Mouse (Mus musculus) CH12.LX (cell line): ENCODE results near the gene Ank2. TPM values are rescaled to one million over a fixed set of nuclear protein-coding genes. Genes with fewer than 3 reads are reported as not detected.
A peak's percentile ranks its signal among the peaks of the same experiment; 100 is the strongest.

Source experiments
- DNase-seq: peaks from one replicate; pipeline ENCODE4 v3.0.0-alpha.2; 2013; ENCODE audit errors: extremely low read depth
- H3K27ac ChIP-seq: 2 replicates; pipeline ENCODE4 v1.5.1; 2012; ENCODE audit warnings: low read depth, mild to moderate bottlenecking, control low read depth, moderate library complexity; ENCODE audit not compliant: insufficient read depth
- H3K27me3 ChIP-seq: replicated peaks from 2 replicates; pipeline ENCODE3; 2012; ENCODE audit warnings: inconsistent platforms
- H3K36me3 ChIP-seq, 2 experiments: replicated peaks in 1 of 2; 2 replicates each; pipeline versions ENCODE3 to v1.6.1; 2012; ENCODE audit warnings: inconsistent platforms in 1 of 2, low read length in 1 of 2, mild to moderate bottlenecking in 1 of 2, mixed read lengths in 1 of 2, moderate library complexity in 1 of 2; ENCODE audit not compliant: control insufficient read depth in 1 of 2, insufficient read depth in 1 of 2
- H3K4me1 ChIP-seq, 2 experiments: 2 replicates each; pipeline ENCODE4 v1.6.1; 2012; ENCODE audit warnings: inconsistent platforms in 1 of 2, moderate library complexity in 1 of 2; ENCODE audit not compliant: insufficient read depth in 2 of 2, control insufficient read depth in 1 of 2
- H3K4me2 ChIP-seq: 2 replicates; pipeline ENCODE4 v1.6.1; 2012; ENCODE audit warnings: low read depth, mild to moderate bottlenecking, control low read depth; ENCODE audit not compliant: poor library complexity, insufficient read depth, severe bottlenecking
- H3K4me3 ChIP-seq, 3 experiments: fragments of 150-350 bp in 1 of 3; sonication (generic) in 1 of 3; replicated peaks in 1 of 3; 2 replicates each; pipeline versions ENCODE3 to v1.5.1; 2011 to 2012; ENCODE audit warnings: low read depth in 2 of 3, low read length in 2 of 3, mild to moderate bottlenecking in 2 of 3, moderate library complexity in 2 of 3, control low read depth in 1 of 3, improper control_type of control experiment in 1 of 3, inconsistent platforms in 1 of 3, mixed read lengths in 1 of 3; ENCODE audit not compliant: poor library complexity in 1 of 3
- H3K79me2 ChIP-seq: replicated peaks from 2 replicates; pipeline ENCODE4 v1.6.1; 2012; ENCODE audit warnings: mild to moderate bottlenecking, moderate library complexity; ENCODE audit not compliant: control insufficient read depth, poor library complexity, insufficient read depth, severe bottlenecking; ENCODE audit errors: extremely low read depth
- H3K9ac ChIP-seq: 2 replicates; pipeline ENCODE4 v1.6.1; 2012; ENCODE audit warnings: low read depth, mild to moderate bottlenecking, control low read depth, moderate library complexity; ENCODE audit not compliant: insufficient read depth
- H3K9me3 ChIP-seq: replicated peaks from 2 replicates; pipeline ENCODE3; 2012; ENCODE audit warnings: low read length, inconsistent platforms, mixed read lengths
- CTCF ChIP-seq, 2 experiments: IDR thresholded peaks in 1 of 2; conservative IDR thresholded peaks in 1 of 2; 2 replicates each; pipeline ENCODE4 v1.5.1; 2011 to 2012; ENCODE audit warnings: low read depth in 2 of 2, low read length in 2 of 2, improper control_type of control experiment in 1 of 2, inconsistent platforms in 1 of 2, mild to moderate bottlenecking in 1 of 2, moderate library complexity in 1 of 2
- EP300 ChIP-seq: IDR thresholded peaks from 2 replicates; pipeline ENCODE4 v1.6.1; 2011; ENCODE audit warnings: low read length, improper control_type of control experiment
- GABPA ChIP-seq: IDR thresholded peaks from 2 replicates; pipeline ENCODE4 v1.6.1; 2012; ENCODE audit warnings: low read depth, low read length, improper control_type of control experiment, inconsistent platforms; ENCODE audit not compliant: insufficient replicate concordance
- IRF4 ChIP-seq: IDR thresholded peaks from 2 replicates; pipeline ENCODE4 v1.6.1; 2014; ENCODE audit warnings: low read depth, mild to moderate bottlenecking, inconsistent platforms, low read length, improper control_type of control experiment
- JUND ChIP-seq: conservative IDR thresholded peaks from 2 replicates; pipeline ENCODE4 v1.6.1; 2011; ENCODE audit warnings: low read depth, low read length, improper control_type of control experiment
- MAFK ChIP-seq: IDR thresholded peaks from 2 replicates; pipeline ENCODE4 v1.6.1; 2011; ENCODE audit warnings: low read length, improper control_type of control experiment; ENCODE audit not compliant: insufficient replicate concordance
- MAX ChIP-seq: IDR thresholded peaks from 2 replicates; pipeline ENCODE4 v1.6.1; 2011; ENCODE audit warnings: low read length, improper control_type of control experiment
- MXI1 ChIP-seq: IDR thresholded peaks from 2 replicates; pipeline ENCODE4 v1.6.1; 2011; ENCODE audit warnings: mild to moderate bottlenecking, low read depth, low read length, improper control_type of control experiment
- MYC ChIP-seq: IDR thresholded peaks from 2 replicates; pipeline ENCODE4 v1.6.1; 2011; ENCODE audit warnings: low read depth, mild to moderate bottlenecking, improper control_type of control experiment, low read length
- NRF1 ChIP-seq: IDR thresholded peaks from 2 replicates; pipeline ENCODE4 v1.6.1; 2014; ENCODE audit warnings: low read depth, mild to moderate bottlenecking, inconsistent platforms, low read length, improper control_type of control experiment, moderate library complexity
- RCOR1 ChIP-seq: conservative IDR thresholded peaks from 2 replicates; pipeline ENCODE4 v1.6.1; 2012; ENCODE audit warnings: low read depth, mild to moderate bottlenecking, inconsistent platforms, low read length, improper control_type of control experiment
- SIN3A ChIP-seq: IDR thresholded peaks from 2 replicates; pipeline ENCODE4 v1.6.1; 2012; ENCODE audit warnings: low read length, improper control_type of control experiment, inconsistent platforms
- TBP ChIP-seq: conservative IDR thresholded peaks from 2 replicates; pipeline ENCODE4 v1.6.1; 2011; ENCODE audit warnings: low read depth, low read length, improper control_type of control experiment
- TCF12 ChIP-seq: IDR thresholded peaks from 2 replicates; pipeline ENCODE4 v1.6.1; 2014; ENCODE audit warnings: low read depth, mild to moderate bottlenecking, inconsistent platforms, low read length, improper control_type of control experiment
- ZKSCAN1 ChIP-seq: IDR thresholded peaks from 2 replicates; pipeline ENCODE4 v1.6.1; 2012; ENCODE audit warnings: low read depth, inconsistent platforms, low read length, improper control_type of control experiment, borderline replicate concordance
- ZMIZ1 ChIP-seq: IDR thresholded peaks from 2 replicates; pipeline ENCODE4 v1.6.1; 2012; ENCODE audit warnings: low read depth, mild to moderate bottlenecking, inconsistent platforms, low read length, improper control_type of control experiment
- dilution Hi-C: fragments of 300-500 bp; cut with MboI; formaldehyde crosslinking; loops from 2 replicates; pipeline ENCODE4 v1.14.3; 2020; ENCODE audit warnings: low sequenced_read_pairs; ENCODE audit not compliant: extremely low pct_unique_long_range_greater_than_20kb, extremely low pct_ligation_motif_present
- in situ Hi-C: fragments of 300-500 bp; cut with MboI; formaldehyde crosslinking; loops from 3 replicates; pipeline ENCODE4 v1.14.3; 2019; ENCODE audit warnings: low sequenced_read_pairs, low pct_ligation_motif_present, low pct_unique_long_range_greater_than_20kb, mixed read lengths
- polyA plus RNA-seq: library from polyadenylated mRNA; unstranded; fragments of >175 nt; gene quantifications from 2 replicates; pipeline ENCODE4 v1.2.1, GENCODE M21; 2012; ENCODE audit warnings: low read depth; ENCODE audit not compliant: insufficient read length
- total RNA-seq, 2 experiments: library from RNA; depleted of rRNA; stranded (reverse); fragments of 300-350 nt in 1 of 2; fragments of >200 nt in 1 of 2; gene quantifications; 2 replicates each; pipeline ENCODE4 v1.2.3; 2012 to 2014

The Ank2 gene
- total and polyA plus RNA-seq, 3 experiments = 3.9 to 20.9 (median 12.2) TPM

DNA sequence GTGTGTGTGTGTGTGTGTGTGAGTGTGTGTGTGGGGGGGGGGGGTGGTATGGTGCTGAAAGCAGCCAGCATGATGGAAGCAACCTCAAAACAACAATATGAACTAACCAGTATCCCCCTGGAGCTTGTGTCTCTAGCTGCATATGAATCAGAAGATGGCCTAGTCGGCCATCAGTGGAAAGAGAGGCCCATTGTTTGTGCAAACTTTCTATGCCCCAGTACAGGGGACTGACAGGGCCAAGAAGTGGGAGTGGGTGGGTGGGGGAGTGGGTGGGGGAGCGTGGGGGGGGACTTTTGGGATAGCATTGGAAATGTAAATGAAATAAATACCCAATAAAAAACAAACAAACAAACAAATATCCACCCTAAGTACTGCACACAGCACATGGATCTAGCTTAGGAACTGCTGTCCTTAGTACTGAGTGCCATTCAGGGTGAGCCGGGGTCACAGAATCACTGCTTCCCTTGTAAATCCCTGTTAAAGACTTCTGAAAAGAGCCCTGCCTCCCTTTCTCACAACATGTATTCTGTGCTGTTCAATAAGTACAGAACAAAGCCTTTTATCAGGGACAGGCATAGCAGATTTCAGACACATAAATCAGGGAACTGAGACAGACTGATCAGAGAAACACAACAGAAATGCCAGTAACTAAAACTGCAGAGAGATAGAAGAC lies 412.2 kb downstream of the Ank2 start:
- Histone ChIP-seq H3K4me3 (no peak overlapping the region), H3K27ac (no peak overlapping the region), H3K36me3 (no peaks in the 10 kb centered on the region), H3K9ac (no peak overlapping the region), H3K9me3 (no peaks in the 10 kb centered on the region), H3K4me1 (no peaks in the 10 kb centered on the region), H3K79me2 (no peaks in the 10 kb centered on the region), H3K27me3 (no peaks in the 10 kb centered on the region), H3K4me2 (no peak overlapping the region)
- TF ChIP-seq NRF1 = no peak
- TF ChIP-seq SIN3A = no peak
- TF ChIP-seq EP300 = no peak
- no peak for TF ChIP-seq MAFK
- no peak for TF ChIP-seq TBP
- no peak for TF ChIP-seq RCOR1
- no peak for TF ChIP-seq JUND
- no peak for TF ChIP-seq CTCF (conservative IDR thresholded peaks at IDR 0.05 in 1 of 2, IDR thresholded peaks at IDR 0.05 in 1 of 2; ENCODE audit: low read depth in 2 of 2, low read length in 2 of 2)
- no peak for TF ChIP-seq GABPA
- no peak for TF ChIP-seq MYC
- no peak for TF ChIP-seq MXI1
- TF ChIP-seq MAX = no peak
- TF ChIP-seq ZKSCAN1 = no peak
- no peak for TF ChIP-seq TCF12
- in situ Hi-C loops = no loop called here
- dilution Hi-C loops = no loop called here
- no peak for DNase-seq

DNA sequence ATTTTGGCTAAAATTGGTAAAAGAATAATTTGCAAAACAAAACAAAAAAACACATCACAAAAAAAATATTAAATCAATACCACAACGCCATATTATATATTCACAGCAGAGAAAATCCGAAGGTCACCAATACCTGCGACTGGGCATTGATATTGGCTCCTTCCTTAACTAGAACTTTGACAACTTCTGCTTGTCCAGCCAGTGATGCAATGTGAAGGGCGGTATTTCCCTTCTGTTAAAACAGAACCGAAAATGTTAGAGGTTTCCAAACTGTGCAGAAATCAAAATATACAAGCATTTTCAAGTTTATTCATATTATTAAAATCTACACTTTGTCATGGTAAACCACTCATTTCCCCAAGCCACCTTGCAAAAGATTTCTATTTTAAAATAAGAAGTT lies 421.8 kb downstream of the Ank2 start:
- Histone ChIP-seq H3K36me3 (no peaks in the 10 kb centered on the region), H3K27ac (no peak overlapping the region), H3K79me2 (no peaks in the 10 kb centered on the region), H3K27me3 (no peaks in the 10 kb centered on the region), H3K9me3 (no peaks in the 10 kb centered on the region), H3K4me3 (no peak overlapping the region), H3K4me2 (no peak overlapping the region), H3K4me1 (peaks cover 0 to 3% of the 10 kb centered on the region in 2 experiments; a peak in 1 of 4 replicates), H3K9ac (no peak overlapping the region)
- dilution Hi-C loops = no loop called here
- in situ Hi-C loops = no loop called here
- DNase-seq = no peak
- no peak for TF ChIP-seq ZMIZ1
- peak; percentile 36; the same call in 1 of the 2 replicates for TF ChIP-seq IRF4
